Mouse (Mus musculus): ENCODE measurements around the gene Ift52.

GRCm38 (mm10) chr2:163054891-163055494 lies 37.8 kb downstream of the Ift52 start:
- TF ChIP-seq POLR2A (IDR thresholded peaks at IDR 0.05; ENCODE audit: borderline replicate concordance, extremely low read depth, low read depth, low read length) (no peak), CTCF (IDR thresholded peaks at IDR 0.05; ENCODE audit: insufficient read depth, low read length) (no peak)
